Mouse (Mus musculus) lung, adult 2 months (tissue): ENCODE results near the gene Hsf2. TPM values are rescaled to one million over a fixed set of nuclear protein-coding genes. Genes with fewer than 3 reads are reported as not detected.
A peak's percentile ranks its signal among the peaks of the same experiment; 100 is the strongest.

Experiments used
- DNase-seq: peaks from one replicate; pipeline ENCODE4 v3.0.0; 2022
- H3K4me1 ChIP-seq: fragments of 200-500 bp; 2 replicates; pipeline ENCODE4 v1.6.1; 2011; ENCODE audit warnings: low read length; ENCODE audit not compliant: control insufficient read depth, insufficient read depth
- H3K4me3 ChIP-seq: fragments of 200-500 bp; replicated peaks from 2 replicates; pipeline ENCODE3; 2011; ENCODE audit warnings: low read depth, mild to moderate bottlenecking, control low read depth, low read length; ENCODE audit errors: extremely low read depth
- CTCF ChIP-seq: fragments of 200-500 bp; IDR thresholded peaks from 2 replicates; pipeline ENCODE4 v1.5.1; 2011; ENCODE audit warnings: mild to moderate bottlenecking, low read length, control low read depth; ENCODE audit not compliant: insufficient read depth
- POLR2A ChIP-seq: fragments of 200-500 bp; IDR thresholded peaks from 2 replicates; pipeline ENCODE4 v1.6.1; 2011; ENCODE audit warnings: low read depth, mild to moderate bottlenecking, control low read depth, low read length, borderline replicate concordance; ENCODE audit errors: extremely low read depth
- WGBS: fragments of 180-500 bp; shearing (Covaris S2); methylation state at CpG from one replicate; pipeline ENCODE4 v1.1.7; 2018; 5-methylcytosine and 5-hydroxymethylcytosine counted together
- polyA plus RNA-seq: library from polyadenylated mRNA; depleted of rRNA; stranded (reverse); fragments of >200 nt; gene quantifications from 2 replicates; pipeline ENCODE4 v1.2.3, GENCODE M21; 2012

The Hsf2 gene
- polyA plus RNA-seq, 1 experiment = 4.7 TPM

GRCm38 (mm10) chr10:57481717-57482116, 4.5 kb upstream of the Hsf2 start:
- 44% methylated on average over 5 of the region's 5 CpGs for WGBS
- DNase-seq = no peak
- Histone ChIP-seq H3K4me3 (no peak overlapping the region), H3K4me1 (no peaks in the 10 kb centered on the region)
- TF ChIP-seq POLR2A (no peak), CTCF (no peak)

- Histone ChIP-seq H3K4me3 (no peak overlapping the region), H3K4me1 (peaks cover 2% of the 10 kb centered on the region; the same call in 1 of the 2 replicates)
- TF ChIP-seq CTCF = no peak
- TF ChIP-seq POLR2A = no peak
- DNase-seq = no peak
- 53% methylated on average over 3 of the region's 3 CpGs for whole genome bisulfite sequencing
These were observed 1.4 kb upstream of the Hsf2 start for GRCm38 (mm10) chr10:57484741-57485140.

GRCm38 (mm10) chr10:57486542-57487071, 422 bp downstream of the Hsf2 start:
- peak overlapping the region; percentile 100 for H3K4me3 ChIP-seq
- WGBS = under 1% methylated on average over 65 of the region's 65 CpGs
- peaks cover 2% of the 10 kb centered on the region; the same call in 1 of the 2 replicates for H3K4me1 ChIP-seq
- TF ChIP-seq POLR2A (no peak), CTCF (no peak)
- DNase-seq = no peak

GRCm38 (mm10) chr10:57487201-57487600, 1.0 kb downstream of the Hsf2 start:
- H3K4me3 ChIP-seq = peak overlapping the region; percentile 34

GRCm38 (mm10) chr10:57488591-57488990, 2.4 kb downstream of the Hsf2 start:
- no peak for TF ChIP-seq CTCF
- no peak for TF ChIP-seq POLR2A
- Histone ChIP-seq H3K4me1 (peaks cover 2% of the 10 kb centered on the region; the same call in 1 of the 2 replicates), H3K4me3 (no peak overlapping the region)
- DNase-seq = no peak

More at GRCm38 (mm10) chr10:57487201-57487600, 1.0 kb downstream of the Hsf2 start:
- TF ChIP-seq POLR2A (no peak), CTCF (no peak)
- WGBS = 2% methylated on average over 8 of the region's 8 CpGs
- DNase-seq = no peak
- peaks cover 2% of the 10 kb centered on the region; the same call in 1 of the 2 replicates for H3K4me1 ChIP-seq

GRCm38 (mm10) chr10:57492050-57492449, 5.9 kb downstream of the Hsf2 start:
- no peak for DNase-seq
- 81% methylated on average over 2 of the region's 2 CpGs for WGBS
- Histone ChIP-seq H3K4me3 (no peak overlapping the region), H3K4me1 (peaks cover 2% of the 10 kb centered on the region; the same call in 1 of the 2 replicates)
- TF ChIP-seq CTCF (no peak), POLR2A (no peak)

GRCm38 (mm10) chr10:57499414-57500156, 13.4 kb downstream of the Hsf2 start:
- DNase-seq = no peak
- WGBS = 60% methylated on average over 9 of the region's 9 CpGs
- Histone ChIP-seq H3K4me3 (no peak overlapping the region), H3K4me1 (no peaks in the 10 kb centered on the region; the same call in 1 of the 2 replicates)
- TF ChIP-seq CTCF = no peak

GRCm38 (mm10) chr10:57514616-57515015, 28.4 kb downstream of the Hsf2 start:
- Histone ChIP-seq H3K4me3 (no peak overlapping the region), H3K4me1 (no peaks in the 10 kb centered on the region)
- TF ChIP-seq CTCF (no peak), POLR2A (no peak)
- 100% methylated on average over 2 of the region's 2 CpGs for WGBS
- DNase-seq = no peak

- Histone ChIP-seq H3K4me1 (no peaks in the 10 kb centered on the region), H3K4me3 (no peak overlapping the region)
- DNase-seq = no peak
- WGBS = 48% methylated on average over 1 of the region's 1 CpGs
- TF ChIP-seq CTCF (no peak), POLR2A (no peak)
These were observed 29.1 kb downstream of the Hsf2 start for GRCm38 (mm10) chr10:57515278-57515677.

GRCm38 (mm10) chr10:57526469-57526868, 40.3 kb downstream of the Hsf2 start:
- peaks cover 8% of the 10 kb centered on the region for H3K4me1 ChIP-seq
- TF ChIP-seq POLR2A = no peak
- TF ChIP-seq CTCF = no peak
- DNase-seq = no peak
- H3K4me3 ChIP-seq = no peak overlapping the region
- 95% methylated on average over 5 of the region's 5 CpGs for WGBS
